Mouse (Mus musculus): Measurements from ENCODE around the gene Cav2. TPM values are rescaled to one million over a fixed set of nuclear protein-coding genes. Genes with fewer than 3 reads are reported as not detected.

Gene Cav2
- polyA plus RNA-seq, 1 experiment from 2014 or later: 4.4 TPM

- no peaks in the 10 kb centered on the region for H3K9me3 ChIP-seq
- 25% methylated on average over 8 of the region's 8 CpGs for WGBS
- peaks cover 19% of the 10 kb centered on the region for H3K4me1 ChIP-seq
- peak overlapping the region; percentile 75; the same call in 1 of the 2 replicates for H3K27ac ChIP-seq (replicated peaks)
- H3K4me3 ChIP-seq: peak overlapping the region; percentile 66
- no peaks in the 10 kb centered on the region for H3K36me3 ChIP-seq (replicated peaks)
- peaks cover 29% of the 10 kb centered on the region for H3K27me3 ChIP-seq (replicated peaks; ENCODE audit: low read depth, poor library complexity, severe bottlenecking)
- no peak for DNase-seq (ENCODE audit: low spot score)
Measured at GRCm38 (mm10) chr6:17281757-17282092, 740 bp downstream of the Cav2 start.

- no peaks in the 10 kb centered on the region for H3K9me3 ChIP-seq
- no peak overlapping the region for H3K27ac ChIP-seq (replicated peaks)
- no peak for DNase-seq (ENCODE audit: low spot score)
- H3K4me1 ChIP-seq: peaks cover 19% of the 10 kb centered on the region
- H3K27me3 ChIP-seq (replicated peaks; ENCODE audit: low read depth, poor library complexity, severe bottlenecking): peaks cover 29% of the 10 kb centered on the region
- H3K4me3 ChIP-seq: no peak overlapping the region; the same call in 1 of the 2 replicates
- 36% methylated on average over 5 of the region's 5 CpGs for WGBS
- no peaks in the 10 kb centered on the region for H3K36me3 ChIP-seq (replicated peaks)
Measured at GRCm38 (mm10) chr6:17282159-17282558, 1.2 kb downstream of the Cav2 start.

GRCm38 (mm10) chr6:17283834-17284233 lies 2.8 kb downstream of the Cav2 start:
- Histone ChIP-seq H3K27ac (replicated peaks) (no peak overlapping the region), H3K36me3 (replicated peaks) (no peaks in the 10 kb centered on the region), H3K9me3 (no peaks in the 10 kb centered on the region), H3K27me3 (replicated peaks; ENCODE audit: low read depth, poor library complexity, severe bottlenecking) (peaks cover 29% of the 10 kb centered on the region), H3K4me1 (peaks cover 19% of the 10 kb centered on the region), H3K4me3 (no peak overlapping the region)
- no peak for DNase-seq (ENCODE audit: low spot score)
- 84% methylated on average over 3 of the region's 3 CpGs for WGBS

GRCm38 (mm10) chr6:17286381-17286780 lies 5.4 kb downstream of the Cav2 start:
- 80% methylated on average over 4 of the region's 4 CpGs for WGBS
- Histone ChIP-seq H3K27me3 (replicated peaks; ENCODE audit: low read depth, poor library complexity, severe bottlenecking) (peaks cover 12% of the 10 kb centered on the region), H3K27ac (replicated peaks) (no peak overlapping the region), H3K4me3 (no peak overlapping the region), H3K36me3 (replicated peaks) (no peaks in the 10 kb centered on the region), H3K4me1 (peaks cover 12% of the 10 kb centered on the region), H3K9me3 (no peaks in the 10 kb centered on the region)
- no peak for DNase-seq (ENCODE audit: low spot score)

DNA sequence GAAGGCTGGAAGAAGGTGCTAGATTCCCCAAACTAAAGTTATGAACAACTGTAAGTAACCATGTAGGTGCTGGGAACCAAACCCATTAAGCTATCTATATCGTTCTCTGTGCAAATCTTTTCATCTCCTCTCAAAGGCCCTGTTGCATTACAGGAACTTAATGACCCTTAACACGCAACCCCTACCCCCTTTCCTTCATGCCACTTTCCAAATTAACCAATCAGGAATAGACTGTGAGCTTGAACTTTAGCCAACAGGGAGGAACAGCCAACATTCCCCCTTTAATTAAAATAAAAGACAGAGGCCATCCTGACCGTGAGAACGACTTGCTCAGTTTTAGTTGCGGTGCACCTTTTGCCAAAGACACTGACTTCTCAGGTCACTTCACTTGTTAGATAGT lies 14.1 kb downstream of the Cav2 start:
- DNase-seq (ENCODE audit: low spot score): no peak
- 83% methylated on average over 5 of the region's 5 CpGs for WGBS
- Histone ChIP-seq H3K27me3 (replicated peaks; ENCODE audit: low read depth, poor library complexity, severe bottlenecking) (no peaks in the 10 kb centered on the region), H3K9me3 (no peaks in the 10 kb centered on the region), H3K4me3 (no peak overlapping the region), H3K4me1 (peaks cover 8% of the 10 kb centered on the region; the same call in 1 of the 2 replicates), H3K36me3 (replicated peaks) (no peaks in the 10 kb centered on the region), H3K27ac (replicated peaks) (no peak overlapping the region)

DNA sequence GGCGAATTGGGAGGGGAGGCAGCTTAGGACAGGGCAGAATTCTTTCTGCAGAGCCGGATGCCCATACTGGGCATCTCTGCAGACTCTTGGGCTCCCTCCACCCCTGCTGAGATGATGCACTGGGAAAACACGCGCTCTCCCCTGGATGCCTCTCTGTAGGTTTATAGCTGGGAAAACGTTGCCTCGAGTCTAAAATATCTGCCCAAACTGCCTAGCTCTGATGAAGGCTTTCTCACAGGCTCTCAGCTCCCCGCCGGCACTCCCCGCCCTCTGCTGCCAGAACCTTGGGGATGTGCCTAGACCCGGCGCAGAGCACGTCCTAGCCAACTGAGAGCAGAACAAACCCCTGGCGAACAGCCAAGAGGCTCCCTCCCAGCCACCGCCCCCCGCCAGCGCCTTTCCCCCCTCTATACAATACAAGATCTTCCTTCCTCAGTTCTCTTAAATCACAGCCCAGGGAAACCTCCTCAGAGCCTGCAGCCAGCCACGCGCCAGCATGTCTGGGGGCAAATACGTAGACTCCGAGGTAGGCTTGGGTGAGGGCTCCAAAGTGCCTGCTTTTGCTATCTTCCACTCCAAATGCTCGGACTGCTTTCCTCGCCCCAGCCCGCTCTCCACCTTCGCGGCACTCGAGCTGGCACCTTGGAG lies 25.1 kb downstream of the Cav2 start, which contains the start of gene Cav1:
TSS of gene Cav1 (plus strand) at position 382 of the 648 bp plus-strand sequence.
- H3K4me3 ChIP-seq: peak within 1 kb of the TSS; percentile 61
- peak within 1 kb of the TSS; percentile 44; the same call in 1 of the 2 replicates for H3K27ac ChIP-seq (replicated peaks)
- no peaks in the 10 kb centered on the region for H3K9me3 ChIP-seq
- H3K36me3 ChIP-seq (replicated peaks): no peaks in the 10 kb centered on the region
- DNase-seq (ENCODE audit: low spot score): peak; percentile 77
- H3K4me1 ChIP-seq: peaks cover 24% of the 10 kb centered on the region
- WGBS: under 1% methylated on average over 26 of the region's 26 CpGs
- peaks cover 57% of the 10 kb centered on the region for H3K27me3 ChIP-seq (replicated peaks; ENCODE audit: low read depth, poor library complexity, severe bottlenecking)

DNA sequence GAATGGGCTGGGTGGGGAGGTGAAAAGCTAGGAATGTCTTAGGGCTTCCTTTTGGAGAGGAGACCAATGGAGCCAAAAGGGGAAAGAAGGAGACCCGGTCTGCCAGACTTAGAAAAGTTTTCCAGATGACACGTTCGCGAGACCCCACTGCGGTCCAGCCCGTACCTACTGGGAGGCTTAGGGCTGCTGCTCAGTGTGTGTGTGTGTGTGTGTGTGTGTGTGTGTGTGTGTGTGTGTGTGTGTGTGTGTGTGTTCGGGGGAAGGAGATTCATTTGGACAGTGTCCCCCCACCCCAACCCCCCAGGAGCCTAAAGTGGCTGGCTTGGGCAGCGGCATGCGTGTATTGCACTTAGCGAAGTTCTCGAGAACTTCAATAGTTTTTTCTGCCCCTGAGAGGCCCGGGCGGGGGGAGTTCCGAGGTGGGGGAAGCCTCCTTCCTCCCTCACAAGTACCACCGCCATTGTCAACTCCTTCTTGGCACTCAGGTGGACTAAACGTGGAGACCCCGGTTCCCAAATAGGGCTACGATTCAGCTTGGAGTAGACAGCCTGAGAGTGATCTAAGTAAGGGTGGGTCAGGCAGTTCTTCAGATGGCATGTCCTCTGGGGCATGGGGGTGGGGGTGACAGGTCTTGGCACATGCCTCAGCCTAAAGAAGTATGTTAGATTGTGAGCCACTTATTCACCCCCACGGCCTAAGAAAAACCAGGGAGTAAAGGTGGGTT lies 25.8 kb downstream of the Cav2 start:
- WGBS: 1% methylated on average over 19 of the region's 19 CpGs
- peak overlapping the region; percentile 61 for H3K4me3 ChIP-seq
- H3K4me1 ChIP-seq: peaks cover 24% of the 10 kb centered on the region
- peak overlapping the region; percentile 44; the same call in 1 of the 2 replicates for H3K27ac ChIP-seq (replicated peaks)
- no peaks in the 10 kb centered on the region for H3K36me3 ChIP-seq (replicated peaks)
- H3K27me3 ChIP-seq (replicated peaks; ENCODE audit: low read depth, poor library complexity, severe bottlenecking): peaks cover 57% of the 10 kb centered on the region
- DNase-seq (ENCODE audit: low spot score): peak; percentile 19
- H3K9me3 ChIP-seq: no peaks in the 10 kb centered on the region

DNA sequence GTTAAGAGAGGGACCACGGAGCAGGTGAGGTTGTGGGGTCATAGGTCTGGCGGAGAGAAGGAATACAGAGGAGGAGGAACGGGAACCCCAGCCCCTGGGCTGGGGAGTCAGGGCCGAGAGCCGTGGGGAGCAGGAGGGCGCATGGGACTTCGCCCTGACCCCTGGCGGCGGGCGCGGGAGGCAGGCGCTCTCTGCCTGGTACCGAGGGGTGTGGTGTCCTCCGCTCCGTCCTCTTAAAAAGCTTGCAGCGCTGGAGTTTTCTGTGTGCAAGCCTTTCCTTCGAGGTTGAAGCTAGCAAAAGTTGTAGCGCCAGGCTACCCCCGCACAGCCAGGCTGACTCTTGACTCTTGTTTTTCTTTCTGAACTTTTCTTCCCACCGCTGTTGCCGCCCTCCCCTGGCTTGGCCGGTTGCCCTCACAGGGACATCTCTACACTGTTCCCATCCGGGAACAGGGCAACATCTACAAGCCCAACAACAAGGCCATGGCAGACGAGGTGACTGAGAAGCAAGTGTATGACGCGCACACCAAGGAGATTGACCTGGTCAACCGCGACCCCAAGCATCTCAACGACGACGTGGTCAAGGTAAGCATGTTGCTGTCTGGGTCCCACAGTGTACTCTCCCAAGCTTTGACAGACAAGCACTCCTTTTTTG lies 26.6 kb downstream of the Cav2 start:
- peak; percentile 78 for DNase-seq (ENCODE audit: low spot score)
- peak overlapping the region; percentile 61 for H3K4me3 ChIP-seq
- H3K4me1 ChIP-seq: peaks cover 24% of the 10 kb centered on the region
- no peaks in the 10 kb centered on the region for H3K36me3 ChIP-seq (replicated peaks)
- no peaks in the 10 kb centered on the region for H3K9me3 ChIP-seq
- no peak overlapping the region; the same call in 1 of the 2 replicates for H3K27ac ChIP-seq (replicated peaks)
- WGBS: 3% methylated on average over 31 of the region's 31 CpGs
- peaks cover 57% of the 10 kb centered on the region for H3K27me3 ChIP-seq (replicated peaks; ENCODE audit: low read depth, poor library complexity, severe bottlenecking)

DNA sequence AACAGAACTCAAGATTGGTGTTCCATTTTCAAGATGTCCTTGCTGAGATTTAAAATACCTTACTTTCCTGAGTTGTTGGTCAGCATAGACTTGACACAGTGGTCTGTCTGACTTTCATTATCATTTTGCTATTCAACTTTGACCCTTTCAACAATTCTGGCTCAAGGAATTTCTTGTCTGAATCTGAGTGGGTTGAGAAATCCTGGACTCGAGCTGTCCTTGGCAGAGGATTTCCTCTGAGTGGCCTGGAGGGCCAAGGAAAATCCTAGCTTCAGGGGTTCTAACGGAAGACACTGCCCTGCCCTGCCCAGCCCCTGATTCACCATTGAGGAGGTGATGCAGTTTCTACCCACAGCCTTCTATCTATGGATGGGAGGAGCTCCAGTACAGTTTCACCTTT lies 27.7 kb downstream of the Cav2 start:
- Histone ChIP-seq H3K9me3 (no peaks in the 10 kb centered on the region), H3K27me3 (replicated peaks; ENCODE audit: low read depth, poor library complexity, severe bottlenecking) (peaks cover 57% of the 10 kb centered on the region), H3K4me1 (peaks cover 24% of the 10 kb centered on the region), H3K36me3 (replicated peaks) (no peaks in the 10 kb centered on the region), H3K4me3 (no peak overlapping the region), H3K27ac (replicated peaks) (no peak overlapping the region)
- WGBS: 28% methylated on average over 2 of the region's 2 CpGs
- DNase-seq (ENCODE audit: low spot score): no peak

DNA sequence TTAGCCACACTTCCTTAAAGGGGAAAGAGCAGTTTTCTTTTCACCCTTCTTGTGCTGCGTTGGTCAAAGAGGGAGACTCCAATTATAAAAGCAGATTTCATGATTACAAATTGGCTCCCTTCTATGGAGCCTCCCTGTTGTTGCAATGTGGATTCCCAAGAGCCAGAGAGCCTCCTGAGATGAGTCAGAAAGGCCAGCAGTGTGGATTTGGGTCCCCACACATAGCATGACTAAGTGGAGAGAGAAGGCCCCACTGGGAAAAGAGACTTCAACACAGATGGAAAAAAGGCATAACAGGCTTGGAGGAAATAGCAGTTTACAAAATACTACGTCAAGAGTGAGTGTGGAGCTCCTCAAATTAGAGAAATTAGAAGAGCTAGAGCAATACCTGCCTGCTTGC lies 28.3 kb downstream of the Cav2 start:
- no peaks in the 10 kb centered on the region for H3K36me3 ChIP-seq (replicated peaks)
- no peaks in the 10 kb centered on the region for H3K9me3 ChIP-seq
- H3K27ac ChIP-seq (replicated peaks): no peak overlapping the region
- no peak for DNase-seq (ENCODE audit: low spot score)
- peaks cover 24% of the 10 kb centered on the region for H3K4me1 ChIP-seq
- WGBS: 77% methylated on average over 2 of the region's 2 CpGs
- no peak overlapping the region for H3K4me3 ChIP-seq
- H3K27me3 ChIP-seq (replicated peaks; ENCODE audit: low read depth, poor library complexity, severe bottlenecking): peaks cover 52% of the 10 kb centered on the region

DNA sequence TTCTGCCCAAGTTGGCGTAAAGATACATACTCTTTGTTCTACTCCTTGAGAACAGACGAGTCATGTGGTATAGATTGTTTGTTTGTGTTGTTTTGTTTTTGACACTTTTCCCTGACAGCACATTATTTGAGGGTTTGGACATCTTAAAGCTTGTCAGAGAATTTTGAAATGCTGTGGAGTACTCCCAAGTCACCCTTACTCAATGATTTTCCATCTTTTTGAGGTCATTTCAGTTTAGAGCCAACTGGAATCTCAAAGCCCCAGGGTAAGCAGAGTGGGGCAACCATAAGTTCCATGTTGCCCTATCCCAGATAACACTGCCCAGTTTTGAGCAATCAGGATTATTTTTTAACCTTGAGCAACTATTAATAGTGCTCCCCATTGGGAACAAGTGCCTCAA lies 33.3 kb downstream of the Cav2 start:
- no peak overlapping the region for H3K4me3 ChIP-seq
- peaks cover 6% of the 10 kb centered on the region for H3K4me1 ChIP-seq
- H3K9me3 ChIP-seq: no peaks in the 10 kb centered on the region
- DNase-seq (ENCODE audit: low spot score): no peak
- 89% methylated on average over 2 of the region's 2 CpGs for WGBS
- H3K36me3 ChIP-seq (replicated peaks): no peaks in the 10 kb centered on the region
- peaks cover 7% of the 10 kb centered on the region for H3K27me3 ChIP-seq (replicated peaks; ENCODE audit: low read depth, poor library complexity, severe bottlenecking)
- H3K27ac ChIP-seq (replicated peaks): no peak overlapping the region

DNA sequence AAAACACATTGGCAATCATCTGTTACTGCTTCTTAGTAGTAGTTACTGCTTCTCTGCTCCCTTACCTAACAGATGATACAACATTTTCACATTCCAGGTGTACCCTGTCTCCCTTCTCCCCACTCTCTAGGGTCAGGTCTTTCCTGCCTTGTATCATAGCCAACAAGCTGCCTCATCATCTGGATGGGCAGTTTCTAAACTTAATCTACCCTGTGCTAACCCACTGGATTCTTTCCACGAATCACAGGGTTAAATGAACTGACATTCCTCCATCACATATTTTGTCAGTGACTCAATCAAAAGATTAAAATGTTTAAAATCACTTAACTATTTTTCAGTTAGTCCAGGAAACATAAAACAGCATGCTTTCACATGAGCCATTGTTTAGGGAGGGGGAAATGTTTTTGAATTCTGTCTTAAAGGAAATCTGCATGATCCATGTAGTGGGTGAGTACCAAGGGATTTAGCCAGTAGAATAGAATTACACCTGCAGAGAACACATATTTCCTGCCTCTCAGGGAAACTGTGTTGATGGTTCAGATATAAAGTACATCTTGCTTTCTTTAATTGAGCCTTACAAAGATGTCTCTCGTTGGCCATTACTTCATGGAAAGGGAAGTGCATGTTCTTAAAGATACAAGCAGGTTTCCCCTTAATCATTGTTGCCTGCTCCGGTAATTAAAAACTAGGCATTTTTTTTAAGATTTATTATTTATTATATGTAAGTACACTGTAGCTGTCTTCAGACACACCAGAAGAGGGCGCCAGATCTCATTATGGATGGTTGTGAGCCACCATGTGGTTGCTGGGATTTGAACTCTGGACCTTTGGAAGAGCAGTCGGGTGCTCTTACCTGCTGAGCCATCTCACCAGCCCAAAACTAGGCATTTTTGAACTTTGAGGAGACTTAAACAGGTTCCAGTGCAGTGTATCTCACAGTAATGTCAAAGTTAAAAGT lies 34.0 kb downstream of the Cav2 start:
- no peaks in the 10 kb centered on the region for H3K9me3 ChIP-seq
- 83% methylated on average over 5 of the region's 5 CpGs for WGBS
- no peaks in the 10 kb centered on the region for H3K36me3 ChIP-seq (replicated peaks)
- H3K27me3 ChIP-seq (replicated peaks; ENCODE audit: low read depth, poor library complexity, severe bottlenecking): peaks cover under 1% of the 10 kb centered on the region; the same call in 1 of the 2 replicates
- no peak overlapping the region for H3K4me3 ChIP-seq
- no peak for DNase-seq (ENCODE audit: low spot score)
- no peak overlapping the region for H3K27ac ChIP-seq (replicated peaks)
- peaks cover 6% of the 10 kb centered on the region for H3K4me1 ChIP-seq

All from embryonic facial prominence, embryonic 10.5 days (tissue).